Mouse (Mus musculus) bone marrow, adult 2 months (tissue): ENCODE data around the gene Tmprss5. TPM values are rescaled to one million over a fixed set of nuclear protein-coding genes. Genes with fewer than 3 reads are reported as not detected.

Experiments
- H3K27ac ChIP-seq: fragments of 200-500 bp; 2 replicates; pipeline ENCODE4 v1.5.1; 2012; ENCODE audit warnings: low read depth, mild to moderate bottlenecking, control low read depth, inconsistent platforms, low read length; ENCODE audit not compliant: control insufficient read depth, poor library complexity, insufficient read depth
- H3K4me1 ChIP-seq: fragments of 200-500 bp; 2 replicates; pipeline ENCODE4 v1.6.1; 2011; ENCODE audit warnings: low read length; ENCODE audit not compliant: control insufficient read depth, insufficient read depth
- H3K4me3 ChIP-seq: fragments of 200-500 bp; replicated peaks from 2 replicates; pipeline ENCODE3; 2011; ENCODE audit warnings: mild to moderate bottlenecking, low read depth, low read length, control low read depth; ENCODE audit not compliant: control insufficient read depth
- CTCF ChIP-seq: fragments of 200-500 bp; IDR thresholded peaks from 2 replicates; pipeline ENCODE4 v1.5.1; 2011; ENCODE audit warnings: low read length, control low read depth; ENCODE audit not compliant: control insufficient read depth, insufficient read depth
- POLR2A ChIP-seq: fragments of 200-500 bp; IDR thresholded peaks from 2 replicates; pipeline ENCODE4 v1.6.1; 2011; ENCODE audit warnings: low read depth, mild to moderate bottlenecking, control low read depth, low read length, borderline replicate concordance; ENCODE audit not compliant: control insufficient read depth
- WGBS: fragments of 180-500 bp; shearing (Covaris S2); methylation state at CpG from one replicate; pipeline ENCODE4 v1.1.7; 2018; 5-methylcytosine and 5-hydroxymethylcytosine counted together
- polyA plus RNA-seq: library from polyadenylated mRNA; stranded (reverse); fragments of >200 nt; gene quantifications from 2 replicates; pipeline ENCODE4 v1.2.4, GENCODE M21; 2011; ENCODE audit warnings: low replicate concordance; ENCODE audit not compliant: missing spikeins, insufficient read depth, insufficient read length

Tmprss5 gene
- polyA plus RNA-seq, 1 experiment: not detected

DNA sequence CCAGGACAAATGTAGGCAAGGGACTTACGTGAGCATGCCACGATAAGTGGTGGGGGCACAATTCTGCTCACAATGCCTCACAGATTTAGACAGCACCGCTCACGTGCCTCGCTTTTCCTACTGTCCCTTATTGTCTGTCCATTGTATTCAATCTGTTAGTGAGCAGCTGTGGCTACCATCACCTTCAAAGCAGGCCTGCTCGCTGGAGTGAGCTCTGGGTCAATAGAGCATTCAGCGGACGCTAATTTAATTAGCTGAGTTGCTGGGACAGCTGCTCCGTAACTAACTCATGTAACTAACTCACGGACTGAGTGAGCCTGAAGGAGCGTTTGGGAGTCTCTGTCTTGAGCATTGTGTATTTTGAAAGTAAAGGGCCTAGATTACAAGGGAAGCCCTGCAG lies 6.3 kb downstream of the Tmprss5 start:
- Histone ChIP-seq H3K4me3 (no peak overlapping the region), H3K27ac (no peak overlapping the region), H3K4me1 (no peaks in the 10 kb centered on the region)
- no peak for TF ChIP-seq POLR2A
- no peak for TF ChIP-seq CTCF
- 83% methylated on average over 11 of the region's 11 CpGs for WGBS

DNA sequence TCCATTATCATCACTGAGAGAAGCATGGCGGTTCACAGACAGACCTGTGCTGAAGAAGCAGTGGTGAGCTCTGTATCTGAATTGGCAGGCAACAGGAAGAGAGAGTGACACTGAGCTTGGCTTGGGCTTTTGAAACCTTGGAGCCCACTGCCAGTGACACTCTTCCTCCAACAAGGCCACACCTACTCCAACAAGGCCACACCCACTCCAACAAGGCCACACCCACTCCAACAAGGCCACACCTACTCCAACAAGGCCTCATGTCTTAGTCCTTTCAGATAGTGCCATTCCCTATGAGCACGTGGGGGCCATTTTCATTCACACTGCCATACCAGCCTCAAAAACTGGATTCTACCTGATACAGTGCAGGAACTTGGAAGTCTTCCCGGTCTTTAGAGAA lies 17.8 kb downstream of the Tmprss5 start:
- no peaks in the 10 kb centered on the region for H3K4me1 ChIP-seq
- H3K27ac ChIP-seq: no peak overlapping the region
- 93% methylated on average over 3 of the region's 3 CpGs for WGBS
- TF ChIP-seq POLR2A (no peak), CTCF (no peak)
- no peak overlapping the region for H3K4me3 ChIP-seq

DNA sequence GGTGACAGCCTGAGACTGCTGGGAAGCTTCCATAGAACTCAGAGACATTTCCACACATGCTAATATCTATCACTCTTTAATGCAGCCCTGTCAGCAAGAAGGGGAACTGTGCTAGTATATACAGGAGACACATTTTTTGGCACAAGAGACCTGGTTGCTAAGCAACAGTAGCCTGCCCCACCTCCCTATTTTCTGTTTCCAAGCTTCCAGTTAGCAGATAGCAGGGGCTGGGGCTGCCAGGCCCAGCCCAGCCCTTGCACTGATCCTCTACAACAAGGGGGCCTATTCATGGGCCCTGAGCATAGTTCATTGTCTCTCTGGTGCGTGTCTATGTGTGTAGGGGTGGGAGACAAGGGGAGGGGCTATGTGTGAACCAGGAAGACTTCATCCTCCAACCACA lies 21.3 kb downstream of the Tmprss5 start:
- no peak for TF ChIP-seq POLR2A
- WGBS: 46% methylated on average over 1 of the region's 1 CpGs
- Histone ChIP-seq H3K4me3 (no peak overlapping the region), H3K4me1 (no peaks in the 10 kb centered on the region), H3K27ac (no peak overlapping the region)

DNA sequence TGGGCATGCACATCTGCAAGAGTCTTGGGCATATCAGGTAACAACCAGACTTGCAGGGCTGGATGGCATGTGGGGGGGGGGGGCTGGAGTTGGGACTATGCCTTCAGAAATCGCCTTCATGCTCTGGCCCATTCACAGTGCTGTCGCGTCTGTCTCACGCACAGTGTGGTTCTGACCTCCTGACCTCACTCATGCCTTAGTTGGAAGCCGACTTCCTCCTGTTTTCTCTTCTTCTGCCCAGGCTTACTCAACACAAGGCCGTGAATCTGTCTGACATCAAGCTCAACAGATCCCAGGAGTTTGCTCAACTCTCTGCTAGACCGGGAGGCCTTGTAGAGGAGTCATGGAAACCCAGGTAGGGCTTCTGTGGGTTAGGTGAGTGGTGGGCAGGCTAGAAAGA lies 28.0 kb downstream of the Tmprss5 start:
- no peaks in the 10 kb centered on the region for H3K4me1 ChIP-seq
- no peak overlapping the region for H3K4me3 ChIP-seq
- 61% methylated on average over 7 of the region's 7 CpGs for WGBS
- no peak for TF ChIP-seq CTCF
- TF ChIP-seq POLR2A: no peak
- H3K27ac ChIP-seq: no peak overlapping the region

- WGBS: 68% methylated on average over 6 of the region's 6 CpGs
- H3K4me3 ChIP-seq: no peak overlapping the region
- TF ChIP-seq CTCF: no peak
- no peak for TF ChIP-seq POLR2A
These were observed 29.6 kb downstream of the Tmprss5 start for GRCm38 (mm10) chr9:49110476-49111220.

DNA sequence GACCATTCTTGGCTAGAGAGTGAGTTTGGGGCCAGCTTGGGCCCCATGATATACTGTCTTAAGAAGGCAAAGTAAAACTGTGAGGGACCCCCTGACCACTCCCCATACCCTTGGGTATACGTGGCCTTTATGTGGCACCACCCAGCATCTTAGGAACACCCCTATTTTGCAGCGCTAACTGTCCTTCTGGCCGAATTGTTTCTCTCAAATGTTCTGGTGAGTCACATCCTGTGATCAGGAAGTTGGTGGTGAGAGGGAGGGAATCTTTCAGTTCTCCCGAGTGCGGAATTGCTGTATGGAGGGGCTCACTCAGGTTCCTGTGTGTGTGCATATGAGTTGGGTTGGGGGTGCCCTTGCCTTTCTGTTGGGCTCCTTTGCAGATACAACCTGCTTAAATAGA lies 30.2 kb downstream of the Tmprss5 start:
- TF ChIP-seq CTCF: no peak
- TF ChIP-seq POLR2A: no peak
- no peak overlapping the region for H3K4me3 ChIP-seq
- H3K27ac ChIP-seq: no peak overlapping the region
- H3K4me1 ChIP-seq: no peaks in the 10 kb centered on the region
- 40% methylated on average over 5 of the region's 5 CpGs for WGBS

More at GRCm38 (mm10) chr9:49110476-49111220, 29.6 kb downstream of the Tmprss5 start:
- Histone ChIP-seq H3K27ac (no peak overlapping the region), H3K4me1 (no peaks in the 10 kb centered on the region)

GRCm38 (mm10) chr9:49118271-49118825 lies 37.3 kb downstream of the Tmprss5 start:
- no peak overlapping the region for H3K4me3 ChIP-seq
- 45% methylated on average over 3 of the region's 3 CpGs for WGBS
- H3K4me1 ChIP-seq: no peaks in the 10 kb centered on the region
- TF ChIP-seq CTCF (no peak), POLR2A (no peak)
- H3K27ac ChIP-seq: no peak overlapping the region

GRCm38 (mm10) chr9:49119759-49120158 lies 38.7 kb downstream of the Tmprss5 start:
- Histone ChIP-seq H3K27ac (no peak overlapping the region), H3K4me1 (no peaks in the 10 kb centered on the region), H3K4me3 (no peak overlapping the region)
- WGBS: 75% methylated on average over 4 of the region's 4 CpGs
- no peak for TF ChIP-seq CTCF
